Mouse (Mus musculus) lung, adult 18-20 months (tissue): ENCODE measurements around the gene Ssmem1.

Experiments
- DNase-seq, 2 experiments: peaks; one replicate each; pipeline ENCODE4 v3.0.0; 2022; ENCODE audit warnings: mixed read lengths in 2 of 2

The Ssmem1 gene

GRCm38 (mm10) chr6:30526586-30527515 is 17.2 kb downstream of the Ssmem1 start:
- no peak for DNase-seq

- DNase-seq = no peak
Measured at GRCm38 (mm10) chr6:30528800-30529199, 19.2 kb downstream of the Ssmem1 start.

DNA sequence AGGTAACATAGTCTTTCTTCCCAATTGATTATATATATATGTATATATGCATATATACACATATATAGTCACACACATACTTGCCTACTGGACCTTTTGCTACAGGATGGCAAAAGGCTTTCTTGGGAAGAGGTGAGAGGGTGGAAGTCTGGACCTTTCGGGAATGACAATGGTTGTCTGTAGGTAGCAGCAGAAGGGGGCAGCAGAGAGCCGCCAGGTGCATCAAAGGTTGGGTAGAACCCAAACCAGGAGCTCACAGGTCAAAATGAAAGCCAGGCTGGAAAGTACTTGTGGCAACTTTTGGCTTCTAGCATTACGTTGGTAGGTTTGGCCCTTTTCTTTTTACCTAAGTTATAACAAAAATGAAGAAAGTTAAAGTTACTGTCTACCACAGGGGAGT is 25.7 kb downstream of the Ssmem1 start:
- peak; percentile 27 to 47 for DNase-seq

DNA sequence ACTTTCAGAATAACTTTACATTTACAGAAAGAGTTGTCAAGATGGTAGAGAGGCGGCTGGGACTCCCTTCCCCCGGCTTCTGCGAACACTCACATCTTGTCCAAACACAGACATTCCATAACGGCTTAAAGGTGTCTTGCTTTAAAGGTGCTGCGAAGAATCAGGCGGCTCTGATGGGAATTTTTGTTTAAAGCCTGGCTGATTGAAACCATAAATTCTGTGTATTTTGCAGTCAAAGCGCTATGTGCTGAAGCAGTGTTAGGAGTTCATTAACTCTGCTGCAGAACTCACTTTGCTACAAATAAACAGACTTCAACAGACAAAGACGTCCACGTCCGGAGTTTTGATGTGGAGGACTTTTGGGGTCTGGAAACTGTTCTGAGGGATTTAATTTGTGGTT is 28.6 kb downstream of the Ssmem1 start:
- DNase-seq = no peak

- DNase-seq = no peak
Measured at GRCm38 (mm10) chr6:30538800-30539199, 29.2 kb downstream of the Ssmem1 start.

- DNase-seq = no peak
Measured at GRCm38 (mm10) chr6:30541009-30541799, 31.6 kb downstream of the Ssmem1 start, which contains the start of gene Cpa2. Gene Cpa2 (plus strand): TSS chr6:30541582.

DNA sequence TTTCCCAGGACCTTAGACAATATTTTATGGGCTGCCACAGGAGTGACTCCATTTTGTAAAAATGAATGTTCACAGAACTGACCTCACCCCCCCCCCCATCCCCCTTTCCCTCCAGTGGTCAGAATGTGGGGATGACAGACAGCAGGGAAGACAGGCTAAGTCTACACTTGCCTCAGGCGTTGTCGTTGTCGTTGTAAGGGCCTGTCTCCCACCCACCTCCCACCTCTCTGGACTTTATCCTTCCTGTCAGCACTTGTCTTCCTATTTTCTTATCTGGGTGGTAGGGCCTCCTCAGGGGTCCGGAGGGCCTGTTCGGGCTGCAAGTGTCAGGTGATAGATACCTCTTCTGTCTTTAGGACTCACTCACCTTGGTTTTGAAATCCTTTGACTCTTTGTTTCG is 32.6 kb downstream of the Ssmem1 start:
- DNase-seq = no peak

GRCm38 (mm10) chr6:30543077-30543476 is 33.4 kb downstream of the Ssmem1 start:
- DNase-seq = no peak

DNA sequence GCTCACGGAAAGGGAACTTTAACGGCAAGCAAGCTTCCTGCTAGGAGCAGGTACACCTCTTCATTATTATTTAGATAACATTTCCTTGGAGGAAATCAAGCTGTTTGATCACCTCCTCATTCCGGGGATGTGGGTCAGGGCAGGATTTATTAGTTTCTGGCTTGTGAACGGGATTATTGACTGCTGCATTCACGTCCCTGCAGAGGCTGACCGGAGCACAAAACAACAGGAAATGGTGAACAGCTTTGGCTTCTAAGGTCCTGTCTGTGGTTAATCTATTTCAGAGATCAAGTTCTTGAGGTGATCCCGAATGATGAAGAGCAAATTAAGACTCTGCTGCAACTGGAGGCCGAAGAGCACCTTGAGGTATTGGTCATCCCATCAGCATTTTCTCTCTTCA is 34.2 kb downstream of the Ssmem1 start:
- DNase-seq = no peak

DNA sequence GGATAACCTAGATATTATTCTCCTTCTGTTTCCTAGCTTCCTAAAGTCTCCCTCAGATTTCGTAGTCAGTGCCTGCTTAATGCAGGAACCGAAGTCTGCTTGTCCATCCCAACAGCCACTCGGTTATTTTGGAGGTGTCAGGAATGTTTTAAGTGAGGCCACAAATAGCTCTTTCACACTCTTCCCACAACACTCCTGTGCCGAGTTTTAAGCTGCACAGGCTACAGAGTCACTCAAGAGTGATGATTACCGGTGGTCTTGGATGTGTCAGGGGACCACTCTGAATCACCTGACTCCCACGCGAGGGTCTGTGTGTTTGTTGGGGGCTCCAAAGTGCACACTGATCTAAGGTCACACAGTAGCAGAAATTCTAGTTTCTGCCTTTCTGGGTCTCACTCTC is 36.0 kb downstream of the Ssmem1 start:
- DNase-seq = no peak

GRCm38 (mm10) chr6:30546571-30547273 is 37.1 kb downstream of the Ssmem1 start:
- DNase-seq = no peak

DNA sequence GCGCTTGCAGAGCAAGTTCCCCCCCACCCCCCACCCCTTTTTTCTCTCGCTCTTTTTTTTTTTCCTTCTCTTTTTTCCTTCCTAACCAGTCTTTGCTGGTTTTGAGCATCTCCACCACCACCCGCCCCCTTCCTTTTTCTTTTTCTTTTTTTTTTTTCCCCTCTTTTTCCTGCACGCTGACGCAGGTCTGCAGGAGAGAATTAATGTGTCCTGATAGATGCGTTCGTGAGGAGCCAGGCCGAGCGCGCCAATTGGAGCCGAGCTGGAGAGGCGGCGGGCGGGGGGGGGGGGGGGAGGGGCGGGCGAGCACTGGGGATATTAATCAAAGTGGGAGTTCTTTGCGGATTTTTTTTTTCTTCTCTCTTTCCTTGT is 37.6 kb downstream of the Ssmem1 start:
- DNase-seq = no peak

DNA sequence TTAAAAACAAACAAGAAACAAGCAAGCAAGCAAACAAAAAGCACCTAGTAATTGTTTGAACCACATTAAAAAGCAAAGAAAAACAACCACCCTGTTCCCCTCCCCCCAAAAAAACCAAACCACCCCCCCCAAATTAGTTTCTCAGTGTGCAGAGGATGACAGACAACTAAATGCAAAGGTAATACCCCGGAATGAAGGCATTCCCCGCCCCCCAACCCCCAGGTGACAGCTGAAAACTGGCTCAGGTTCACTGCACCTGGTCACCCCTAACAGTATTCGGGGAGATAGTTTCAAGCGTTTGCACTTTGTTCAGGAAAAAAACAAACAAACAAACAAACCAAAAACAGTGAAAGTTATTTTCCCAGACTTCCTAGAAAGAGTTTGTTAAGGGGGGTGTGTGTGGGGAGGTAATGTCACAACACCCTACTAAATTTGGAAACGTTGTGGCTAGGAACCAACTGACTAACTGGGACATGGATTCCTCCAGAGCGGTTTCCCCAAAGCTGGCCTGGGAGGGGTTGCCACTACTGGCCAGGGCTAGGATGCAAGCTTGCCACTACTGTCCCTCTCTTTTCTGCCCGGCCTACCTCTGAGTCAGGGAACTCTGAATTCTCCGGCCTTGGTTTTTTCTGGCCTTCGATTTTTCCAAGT is 38.1 kb downstream of the Ssmem1 start:
- DNase-seq = peak; percentile 14 to 39

DNA sequence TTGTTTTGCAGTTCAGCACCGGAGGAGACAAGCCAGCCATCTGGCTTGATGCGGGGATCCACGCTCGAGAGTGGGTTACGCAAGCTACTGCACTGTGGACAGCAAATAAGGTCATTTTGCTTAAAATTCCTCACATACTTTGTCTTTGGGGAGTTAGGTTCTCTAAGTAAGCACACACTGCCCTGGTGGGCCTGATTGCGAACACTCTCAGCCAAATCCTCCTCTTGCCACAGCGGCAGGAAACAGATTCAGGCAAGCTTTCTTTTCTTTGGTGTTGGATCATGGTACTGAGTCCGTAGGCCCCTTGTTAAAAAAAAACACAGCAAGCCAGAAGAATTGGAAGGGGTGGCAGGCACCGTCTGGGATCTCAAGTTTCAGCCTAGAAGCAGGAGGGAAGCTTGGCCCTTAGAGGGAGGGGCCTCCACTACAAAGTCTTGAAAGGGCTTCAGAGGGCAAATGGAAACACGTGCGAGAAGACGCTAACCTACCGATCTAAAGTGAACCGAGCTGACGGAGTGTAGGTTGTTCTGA is 39.6 kb downstream of the Ssmem1 start:
- DNase-seq = peak; percentile 11 to 24

DNA sequence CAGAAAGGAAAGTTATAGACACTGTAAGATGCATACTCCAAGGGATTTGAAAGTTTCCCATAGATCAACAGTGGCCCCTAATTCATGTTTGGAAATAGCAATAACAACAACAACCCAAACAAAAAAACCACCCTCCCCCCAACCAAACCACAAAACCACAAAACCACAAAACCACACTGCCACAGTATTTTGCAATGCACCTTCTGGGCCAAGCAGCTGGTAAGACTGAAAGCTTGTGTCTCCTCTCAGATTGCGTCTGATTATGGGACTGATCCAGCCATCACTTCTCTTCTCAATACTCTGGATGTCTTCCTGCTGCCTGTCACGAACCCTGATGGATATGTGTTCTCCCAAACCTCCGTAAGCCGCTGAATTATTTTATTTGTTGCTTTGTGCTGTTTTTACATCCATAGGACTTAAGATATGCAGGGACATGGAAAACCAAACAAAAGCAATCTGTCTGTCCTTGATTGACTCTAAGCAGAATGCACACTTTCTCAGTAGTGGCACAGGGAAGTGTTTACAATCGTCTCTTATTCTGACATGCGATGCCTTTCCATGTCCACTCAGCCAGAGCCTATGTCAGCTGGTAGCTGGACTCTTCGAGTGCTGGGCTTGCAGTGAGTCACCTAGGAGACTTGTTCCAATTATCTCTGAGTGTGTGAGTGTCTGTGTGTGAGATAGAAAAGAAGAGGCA is 41.0 kb downstream of the Ssmem1 start:
- no peak for DNase-seq

DNA sequence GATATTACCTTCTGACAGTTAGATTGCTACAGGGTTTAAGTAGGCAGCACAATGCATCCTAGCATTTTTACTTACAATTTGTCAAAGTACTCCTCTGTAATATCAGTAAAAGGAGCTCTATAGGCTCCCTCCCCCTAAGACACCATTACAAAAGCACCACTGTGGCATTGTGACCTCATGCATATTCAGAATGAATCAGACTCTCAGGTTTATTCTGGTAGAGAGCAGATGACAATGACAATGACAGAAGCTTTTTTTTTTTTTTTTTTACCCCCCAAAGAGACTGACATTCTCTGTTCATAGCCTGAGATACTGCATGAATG is 41.5 kb downstream of the Ssmem1 start:
- no peak for DNase-seq

- DNase-seq = no peak
Measured at GRCm38 (mm10) chr6:30551644-30552580, 42.3 kb downstream of the Ssmem1 start.

DNA sequence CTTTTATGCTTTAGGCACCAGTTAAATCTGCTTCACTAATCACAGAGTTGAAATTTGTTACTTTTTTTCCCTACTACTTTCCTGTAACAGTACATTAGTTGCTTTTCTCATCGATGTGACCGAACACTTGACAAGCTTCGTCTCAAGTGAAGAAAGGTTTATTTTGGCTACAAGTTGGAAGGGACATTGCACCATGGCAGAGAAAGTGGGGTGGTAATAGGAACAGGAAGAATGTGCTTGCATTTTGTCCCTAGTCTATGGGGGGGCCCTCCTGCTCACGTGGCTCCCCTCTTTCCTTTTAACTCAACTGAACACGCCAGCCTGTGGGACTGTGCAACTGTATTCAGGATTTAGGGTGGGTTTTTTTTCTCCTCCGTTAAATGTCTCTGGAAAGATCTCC is 43.0 kb downstream of the Ssmem1 start:
- DNase-seq = no peak

DNA sequence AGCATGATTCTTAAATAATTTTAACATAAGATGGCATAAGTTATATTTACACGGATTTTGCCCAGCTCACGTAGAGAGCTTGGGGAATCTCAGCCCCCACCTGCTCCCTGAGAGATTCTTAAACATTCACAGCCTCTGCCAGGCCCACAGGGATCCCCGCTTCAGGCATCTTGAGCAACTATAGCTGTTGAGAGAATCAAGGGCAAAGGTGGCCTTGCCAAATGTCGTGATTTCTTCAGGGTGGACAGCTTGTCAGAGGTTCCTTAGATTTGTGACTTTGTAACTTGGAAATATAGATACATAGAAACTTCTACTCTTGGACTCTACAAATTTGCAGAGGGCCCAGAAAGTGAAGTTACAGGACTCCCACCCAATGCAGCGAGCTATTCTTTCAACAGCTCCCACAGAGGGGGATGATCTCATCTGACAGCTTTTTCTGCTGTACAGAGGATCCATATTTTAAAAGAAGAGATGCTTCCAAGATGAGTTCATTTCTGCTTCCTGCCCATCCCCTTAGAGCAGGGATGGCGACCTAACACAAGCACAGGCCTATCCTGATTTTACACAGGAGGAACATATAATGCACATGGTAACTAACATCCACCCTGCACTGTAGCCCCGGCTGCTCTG is 43.8 kb downstream of the Ssmem1 start:
- DNase-seq = no peak

DNA sequence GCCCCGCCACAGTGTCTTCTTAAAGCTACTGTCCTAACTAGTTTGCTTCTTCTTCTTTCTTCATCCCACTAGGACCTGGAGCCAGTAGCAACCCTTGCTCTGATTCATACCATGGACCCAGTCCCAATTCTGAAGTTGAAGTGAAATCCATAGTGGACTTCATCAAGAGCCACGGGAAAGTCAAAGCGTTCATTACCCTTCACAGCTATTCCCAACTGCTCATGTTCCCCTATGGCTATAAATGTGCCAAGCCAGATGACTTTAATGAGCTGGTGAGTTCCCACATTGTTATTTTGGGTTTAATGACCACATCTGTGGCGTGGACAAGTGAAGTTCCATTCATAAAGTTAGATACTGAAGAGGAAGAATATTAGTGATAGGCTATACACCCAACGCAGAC is 44.4 kb downstream of the Ssmem1 start:
- no peak for DNase-seq
